Mouse (Mus musculus): Measurements from ENCODE around the gene Cdkn1a. TPM values are rescaled to one million over a fixed set of nuclear protein-coding genes. Genes with fewer than 3 reads are reported as not detected.

Cdkn1a gene
- polyA plus RNA-seq, 1 experiment from 2014 or later = 33.4 TPM

- Histone ChIP-seq H3K27ac (ENCODE audit: low read depth, low read length) (no peak overlapping the region), H3K4me3 (ENCODE audit: low read depth, low read length) (no peak overlapping the region), H3K9me3 (ENCODE audit: control insufficient read depth, low read length) (no peaks in the 10 kb centered on the region), H3K36me3 (ENCODE audit: control insufficient read depth, insufficient read depth, low read length) (no peaks in the 10 kb centered on the region), H3K4me1 (replicated peaks; ENCODE audit: control insufficient read depth, insufficient read depth, low read length) (no peaks in the 10 kb centered on the region), H3K27me3 (ENCODE audit: control insufficient read depth, insufficient read depth, low read length) (no peaks in the 10 kb centered on the region), H3K4me2 (replicated peaks; ENCODE audit: low read depth, low read length) (no peak overlapping the region), H3K9ac (ENCODE audit: low read depth, low read length) (no peak overlapping the region)
- 83% methylated on average over 5 of the region's 5 CpGs for WGBS
- ATAC-seq (ENCODE audit: low FRiP score) (no peak), DNase-seq (ENCODE audit: low spot score) (no peak)
Observed at GRCm38 (mm10) chr17:29071820-29072219, 19.0 kb upstream of the Cdkn1a start.

GRCm38 (mm10) chr17:29072701-29073307 is 18.0 kb upstream of the Cdkn1a start:
- Histone ChIP-seq H3K4me2 (replicated peaks; ENCODE audit: low read depth, low read length) (no peak overlapping the region), H3K4me1 (replicated peaks; ENCODE audit: control insufficient read depth, insufficient read depth, low read length) (no peaks in the 10 kb centered on the region), H3K4me3 (ENCODE audit: low read depth, low read length) (no peak overlapping the region), H3K36me3 (ENCODE audit: control insufficient read depth, insufficient read depth, low read length) (no peaks in the 10 kb centered on the region), H3K27me3 (ENCODE audit: control insufficient read depth, insufficient read depth, low read length) (no peaks in the 10 kb centered on the region), H3K9me3 (ENCODE audit: control insufficient read depth, low read length) (no peaks in the 10 kb centered on the region), H3K9ac (ENCODE audit: low read depth, low read length) (no peak overlapping the region), H3K27ac (ENCODE audit: low read depth, low read length) (no peak overlapping the region)
- DNase-seq (ENCODE audit: low spot score) (no peak), ATAC-seq (ENCODE audit: low FRiP score) (no peak)
- WGBS = 26% methylated on average over 11 of the region's 11 CpGs

- Histone ChIP-seq H3K9ac (ENCODE audit: low read depth, low read length) (no peak overlapping the region), H3K27ac (ENCODE audit: low read depth, low read length) (no peak overlapping the region), H3K4me2 (replicated peaks; ENCODE audit: low read depth, low read length) (no peak overlapping the region), H3K27me3 (ENCODE audit: control insufficient read depth, insufficient read depth, low read length) (no peaks in the 10 kb centered on the region), H3K9me3 (ENCODE audit: control insufficient read depth, low read length) (no peaks in the 10 kb centered on the region), H3K4me1 (replicated peaks; ENCODE audit: control insufficient read depth, insufficient read depth, low read length) (no peaks in the 10 kb centered on the region), H3K4me3 (ENCODE audit: low read depth, low read length) (no peak overlapping the region), H3K36me3 (ENCODE audit: control insufficient read depth, insufficient read depth, low read length) (no peaks in the 10 kb centered on the region)
- 65% methylated on average over 5 of the region's 5 CpGs for WGBS
- ATAC-seq (ENCODE audit: low FRiP score) (no peak), DNase-seq (ENCODE audit: low spot score) (no peak)
Observed at GRCm38 (mm10) chr17:29073313-29073712, 17.5 kb upstream of the Cdkn1a start.

GRCm38 (mm10) chr17:29074085-29074484 is 16.7 kb upstream of the Cdkn1a start:
- no peak for ATAC-seq (ENCODE audit: low FRiP score)
- no peaks in the 10 kb centered on the region for H3K4me1 ChIP-seq (replicated peaks; ENCODE audit: control insufficient read depth, insufficient read depth, low read length)
- WGBS = 88% methylated on average over 13 of the region's 13 CpGs

DNA sequence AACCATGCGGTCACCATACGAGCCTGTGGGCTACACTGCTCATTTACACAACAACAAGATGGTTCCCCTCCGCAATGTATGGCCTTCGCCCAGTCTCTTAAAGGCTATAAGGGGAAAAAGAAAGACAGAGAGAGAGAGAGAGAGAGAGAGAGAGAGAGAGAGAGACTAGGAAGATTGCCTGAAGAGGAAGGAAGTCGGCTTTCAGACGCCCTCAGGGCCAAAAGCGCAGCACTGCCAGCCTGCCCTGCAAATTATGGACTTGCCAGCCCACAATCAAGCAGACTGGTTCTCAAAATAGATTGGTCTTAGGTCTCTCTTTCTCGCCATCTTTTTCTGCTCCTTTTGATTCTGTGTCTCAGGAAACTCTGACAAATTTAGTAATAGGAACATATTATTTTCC is 14.5 kb upstream of the Cdkn1a start:
- H3K27me3 ChIP-seq (ENCODE audit: control insufficient read depth, insufficient read depth, low read length) = peaks cover 7% of the 10 kb centered on the region
- no peak overlapping the region for H3K4me2 ChIP-seq (replicated peaks; ENCODE audit: low read depth, low read length)
- peaks cover 2% of the 10 kb centered on the region for H3K4me1 ChIP-seq (replicated peaks; ENCODE audit: control insufficient read depth, insufficient read depth, low read length)
- DNase-seq (ENCODE audit: low spot score) (no peak), ATAC-seq (ENCODE audit: low FRiP score) (no peak)
- no peak overlapping the region for H3K4me3 ChIP-seq (ENCODE audit: low read depth, low read length)
- H3K9me3 ChIP-seq (ENCODE audit: control insufficient read depth, low read length) = no peaks in the 10 kb centered on the region
- no peaks in the 10 kb centered on the region for H3K36me3 ChIP-seq (ENCODE audit: control insufficient read depth, insufficient read depth, low read length)
- no peak overlapping the region for H3K27ac ChIP-seq (ENCODE audit: low read depth, low read length)
- no peak overlapping the region for H3K9ac ChIP-seq (ENCODE audit: low read depth, low read length)
- 90% methylated on average over 8 of the region's 8 CpGs for WGBS

More at GRCm38 (mm10) chr17:29074085-29074484, 16.7 kb upstream of the Cdkn1a start:
- no peak overlapping the region for H3K27ac ChIP-seq (ENCODE audit: low read depth, low read length)
- no peaks in the 10 kb centered on the region for H3K36me3 ChIP-seq (ENCODE audit: control insufficient read depth, insufficient read depth, low read length)
- no peak overlapping the region for H3K4me3 ChIP-seq (ENCODE audit: low read depth, low read length)
- no peaks in the 10 kb centered on the region for H3K9me3 ChIP-seq (ENCODE audit: control insufficient read depth, low read length)
- DNase-seq (ENCODE audit: low spot score) = no peak
- H3K4me2 ChIP-seq (replicated peaks; ENCODE audit: low read depth, low read length) = no peak overlapping the region
- H3K27me3 ChIP-seq (ENCODE audit: control insufficient read depth, insufficient read depth, low read length) = no peaks in the 10 kb centered on the region
- H3K9ac ChIP-seq (ENCODE audit: low read depth, low read length) = no peak overlapping the region

DNA sequence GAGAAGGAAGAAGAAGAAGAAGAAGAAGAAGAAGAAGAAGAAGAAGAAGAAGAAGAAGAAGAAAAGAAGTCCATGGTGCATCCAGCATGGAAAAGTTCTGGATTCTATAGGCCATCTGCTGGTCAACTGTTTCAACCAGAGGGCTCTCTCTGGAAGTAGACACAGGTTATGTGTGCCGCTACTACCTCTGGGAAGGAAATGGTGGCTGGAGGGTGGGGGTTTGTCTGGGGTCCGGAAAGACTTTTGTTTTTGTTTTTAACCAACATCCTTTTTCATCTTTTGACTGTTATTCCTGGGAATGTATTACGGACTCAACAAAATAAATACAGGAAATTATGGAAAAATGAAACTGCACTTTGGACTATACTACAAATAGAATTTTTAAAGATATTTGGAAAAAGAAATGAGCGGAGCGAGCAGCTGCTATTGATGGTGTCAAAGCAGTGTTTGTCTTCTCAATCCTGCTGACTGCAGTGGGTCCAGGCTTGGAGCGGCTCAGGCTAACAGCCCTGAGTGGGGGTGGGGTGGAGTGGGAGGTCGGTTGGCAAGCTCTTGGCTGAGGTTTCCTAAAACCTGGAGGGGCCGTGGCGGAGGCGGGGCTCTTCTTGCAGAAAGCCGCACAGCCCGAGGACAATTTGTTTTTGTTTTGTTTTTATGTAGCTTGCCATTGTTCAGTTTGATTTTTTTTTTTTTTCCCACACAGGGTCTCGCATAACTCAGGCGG is 12.8 kb upstream of the Cdkn1a start:
- peaks cover 5% of the 10 kb centered on the region for H3K4me1 ChIP-seq (replicated peaks; ENCODE audit: control insufficient read depth, insufficient read depth, low read length)
- no peak overlapping the region for H3K9ac ChIP-seq (ENCODE audit: low read depth, low read length)
- no peaks in the 10 kb centered on the region for H3K36me3 ChIP-seq (ENCODE audit: control insufficient read depth, insufficient read depth, low read length)

GRCm38 (mm10) chr17:29078519-29079383 is 12.0 kb upstream of the Cdkn1a start:
- 6% methylated on average over 25 of the region's 25 CpGs for WGBS
- ATAC-seq (ENCODE audit: low FRiP score) (no peak), DNase-seq (ENCODE audit: low spot score) (no peak)
- Histone ChIP-seq H3K27me3 (ENCODE audit: control insufficient read depth, insufficient read depth, low read length) (peaks cover 16% of the 10 kb centered on the region), H3K36me3 (ENCODE audit: control insufficient read depth, insufficient read depth, low read length) (no peaks in the 10 kb centered on the region), H3K4me2 (replicated peaks; ENCODE audit: low read depth, low read length) (no peak overlapping the region), H3K4me1 (replicated peaks; ENCODE audit: control insufficient read depth, insufficient read depth, low read length) (peaks cover 5% of the 10 kb centered on the region), H3K9me3 (ENCODE audit: control insufficient read depth, low read length) (no peaks in the 10 kb centered on the region), H3K9ac (ENCODE audit: low read depth, low read length) (no peak overlapping the region), H3K27ac (ENCODE audit: low read depth, low read length) (no peak overlapping the region), H3K4me3 (ENCODE audit: low read depth, low read length) (no peak overlapping the region)

More for the DNA sequence above, 12.8 kb upstream of the Cdkn1a start:
- Histone ChIP-seq H3K27me3 (ENCODE audit: control insufficient read depth, insufficient read depth, low read length) (peaks cover 16% of the 10 kb centered on the region), H3K4me3 (ENCODE audit: low read depth, low read length) (no peak overlapping the region), H3K27ac (ENCODE audit: low read depth, low read length) (no peak overlapping the region), H3K9me3 (ENCODE audit: control insufficient read depth, low read length) (no peaks in the 10 kb centered on the region), H3K4me2 (replicated peaks; ENCODE audit: low read depth, low read length) (no peak overlapping the region)
- ATAC-seq (ENCODE audit: low FRiP score) = no peak
- DNase-seq (ENCODE audit: low spot score) = peak; percentile 62
- WGBS = 23% methylated on average over 14 of the region's 14 CpGs

- Histone ChIP-seq H3K4me2 (replicated peaks; ENCODE audit: low read depth, low read length) (0 out of 2 replicates have a peak overlapping the region, but pooled peaks have one; percentile 26), H3K36me3 (ENCODE audit: control insufficient read depth, insufficient read depth, low read length) (no peaks in the 10 kb centered on the region), H3K4me1 (replicated peaks; ENCODE audit: control insufficient read depth, insufficient read depth, low read length) (peaks cover 5% of the 10 kb centered on the region), H3K27ac (ENCODE audit: low read depth, low read length) (no peak overlapping the region), H3K4me3 (ENCODE audit: low read depth, low read length) (no peak overlapping the region), H3K9me3 (ENCODE audit: control insufficient read depth, low read length) (no peaks in the 10 kb centered on the region), H3K27me3 (ENCODE audit: control insufficient read depth, insufficient read depth, low read length) (peaks cover 16% of the 10 kb centered on the region), H3K9ac (ENCODE audit: low read depth, low read length) (no peak overlapping the region)
- DNase-seq (ENCODE audit: low spot score) (peak; percentile 51), ATAC-seq (ENCODE audit: low FRiP score) (no peak)
- under 1% methylated on average over 23 of the region's 23 CpGs for WGBS
Observed at GRCm38 (mm10) chr17:29080758-29081617, 9.8 kb upstream of the Cdkn1a start.

All from hindbrain, embryonic 11.5 days (tissue).